Mouse (Mus musculus): ENCODE results near the gene Relch.

The Relch gene

DNA sequence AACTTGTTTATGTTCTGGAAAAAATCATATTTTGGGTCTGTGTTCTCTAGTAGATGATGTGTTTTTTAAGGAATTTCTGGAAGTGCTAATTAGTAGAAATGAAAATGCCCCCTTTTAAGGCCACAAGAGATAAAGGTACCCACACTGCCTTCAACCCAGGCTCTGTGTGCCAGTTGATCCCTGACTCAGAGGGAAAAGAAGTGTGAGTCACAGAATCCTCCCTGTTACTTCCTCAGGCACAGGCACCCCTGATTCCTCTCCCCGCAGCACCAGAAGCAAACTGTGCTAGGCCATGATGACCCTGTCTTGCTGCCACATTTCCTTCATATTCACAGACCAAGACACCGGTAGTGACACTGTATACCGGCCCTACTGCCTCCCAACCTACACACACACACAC, 126.4 kb downstream of the Relch start:
- no peak for DNase-seq (ENCODE audit: extremely low read depth, low read depth, low spot score)

DNA sequence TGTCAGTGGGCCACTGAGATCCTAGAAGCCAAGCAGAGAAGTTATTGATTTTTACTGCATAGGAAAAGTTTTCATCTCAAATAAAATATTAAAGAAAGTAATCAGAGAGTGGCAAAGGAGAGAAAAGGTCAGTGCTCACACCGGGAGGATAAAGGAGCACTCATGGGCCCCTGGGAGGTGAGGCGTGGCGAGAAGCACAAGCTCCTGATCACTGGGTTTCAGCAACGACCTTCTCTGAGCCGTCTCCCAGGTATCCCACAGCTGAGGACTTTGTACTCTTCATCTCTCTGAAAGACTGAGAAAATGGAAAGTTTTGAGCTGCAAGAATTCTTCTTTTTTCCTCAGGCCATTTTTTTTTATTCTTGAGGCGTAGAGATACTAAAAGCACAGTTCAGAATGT, 131.0 kb downstream of the Relch start:
- no peak for DNase-seq (ENCODE audit: extremely low read depth, low read depth, low spot score)

DNA sequence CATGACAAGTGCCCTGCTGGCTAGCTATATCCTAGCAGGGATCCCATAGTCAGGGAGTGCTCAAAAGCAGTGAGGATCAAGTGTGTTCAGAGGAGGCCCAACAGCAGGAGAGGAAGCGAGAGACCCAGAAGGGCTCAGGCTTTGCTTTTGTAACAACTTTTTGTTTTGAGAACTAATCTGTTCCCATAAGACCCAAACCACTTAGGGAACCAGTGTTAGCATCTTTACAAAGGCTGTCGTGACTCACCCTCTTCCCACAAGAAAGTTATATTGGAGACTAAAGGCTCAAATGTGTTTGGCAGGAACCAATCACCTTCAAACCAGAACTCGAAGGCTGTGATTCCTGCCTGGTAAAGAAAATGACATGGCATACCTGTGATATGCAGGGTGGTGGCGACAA, 132.0 kb downstream of the Relch start:
- DNase-seq (ENCODE audit: extremely low read depth, low read depth, low spot score) = no peak

DNA sequence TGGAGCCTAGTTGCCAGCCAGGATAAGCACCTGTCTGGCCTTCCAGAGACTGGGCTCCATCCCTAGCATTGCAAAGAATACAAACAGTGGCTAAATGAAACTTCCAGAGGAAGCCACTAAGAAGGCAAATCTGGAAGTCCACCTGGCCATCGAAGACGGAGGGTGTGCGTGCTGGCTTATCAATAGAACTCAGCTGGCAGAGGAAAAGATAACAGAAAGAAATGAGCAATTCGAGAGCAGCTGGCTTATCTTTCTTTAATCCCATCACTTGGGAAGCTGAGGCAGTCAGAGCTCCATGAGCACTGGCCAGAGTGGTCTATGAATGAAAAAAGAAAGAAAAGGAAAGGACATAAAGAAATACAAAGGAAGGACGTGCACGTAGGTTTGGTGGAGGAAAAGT, 136.9 kb downstream of the Relch start:
- no peak for DNase-seq (ENCODE audit: extremely low read depth, low read depth, low spot score)

DNA sequence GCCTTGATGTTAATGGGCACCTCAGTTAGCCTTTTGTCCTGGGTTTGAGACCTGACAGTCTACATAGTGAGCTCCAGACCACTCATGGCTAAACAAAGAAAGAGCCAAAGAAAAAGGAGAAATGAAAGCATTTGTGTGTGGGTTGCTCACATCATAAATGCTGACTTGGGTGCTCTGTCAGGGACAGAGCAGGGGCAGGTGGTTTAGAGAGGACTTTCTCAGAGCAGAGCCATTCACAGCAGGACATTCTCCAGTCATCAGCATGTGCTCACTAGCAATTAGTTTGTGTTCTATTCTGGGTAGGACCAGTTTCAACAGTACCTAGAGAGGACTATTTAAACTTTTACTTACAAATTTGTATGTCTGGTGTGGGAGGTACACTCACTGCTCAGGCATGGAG, 137.6 kb downstream of the Relch start:
- no peak for DNase-seq (ENCODE audit: extremely low read depth, low read depth, low spot score)

DNA sequence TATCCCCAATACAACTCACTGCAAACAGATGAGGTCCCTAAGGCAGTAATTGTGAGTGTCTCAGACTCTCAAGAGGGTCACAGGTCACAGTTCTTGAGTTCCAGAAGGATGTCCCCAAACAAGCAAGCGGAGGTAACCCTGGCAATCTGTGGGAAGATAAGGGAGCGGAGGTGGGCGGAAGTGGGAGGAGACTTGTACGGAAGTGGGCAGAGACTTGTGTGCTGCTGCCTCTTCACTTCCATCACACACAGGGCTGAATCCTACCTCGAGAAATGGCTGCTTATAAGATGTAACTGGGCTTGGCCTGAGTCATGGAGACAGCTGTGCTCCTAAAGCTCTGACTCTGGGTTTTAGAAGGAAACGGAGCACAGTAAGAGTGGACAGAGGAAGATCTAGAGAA, 139.3 kb downstream of the Relch start:
- DNase-seq (ENCODE audit: extremely low read depth, low read depth, low spot score) = no peak

DNA sequence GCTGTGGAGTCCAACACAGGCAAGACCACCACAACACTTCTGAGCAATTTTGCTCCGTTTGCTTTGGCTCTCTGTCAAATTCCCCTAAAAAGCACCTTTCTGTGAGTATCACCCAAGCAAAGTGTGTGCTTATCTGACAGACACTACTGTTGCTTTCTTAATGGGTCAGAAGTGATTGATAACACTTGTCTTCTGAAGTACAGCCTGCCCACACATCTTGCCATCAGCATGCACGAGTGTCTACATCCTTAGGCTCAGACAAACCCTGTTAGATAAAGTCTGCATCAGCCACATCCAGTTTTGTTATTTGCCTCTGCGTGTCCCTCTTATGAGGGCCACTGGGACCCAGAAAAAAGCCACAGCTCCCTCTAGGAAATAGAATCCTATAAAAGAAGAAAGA, 140.6 kb downstream of the Relch start:
- DNase-seq (ENCODE audit: extremely low read depth, low read depth, low spot score) = no peak
